Mouse (Mus musculus): ENCODE measurements around the gene Nckap5l.

GRCm38 (mm10) chr15:99372761-99373160, 84.8 kb downstream of the Nckap5l start:
- TF ChIP-seq EP300 (IDR thresholded peaks at IDR 0.05; ENCODE audit: insufficient read depth, low read depth, low read length): no peak
- no peak for TF ChIP-seq CTCF (IDR thresholded peaks at IDR 0.05)
- TF ChIP-seq POLR2A (IDR thresholded peaks at IDR 0.05; ENCODE audit: insufficient read depth, low read depth, low read length): no peak
